In the genomic region with DNA sequence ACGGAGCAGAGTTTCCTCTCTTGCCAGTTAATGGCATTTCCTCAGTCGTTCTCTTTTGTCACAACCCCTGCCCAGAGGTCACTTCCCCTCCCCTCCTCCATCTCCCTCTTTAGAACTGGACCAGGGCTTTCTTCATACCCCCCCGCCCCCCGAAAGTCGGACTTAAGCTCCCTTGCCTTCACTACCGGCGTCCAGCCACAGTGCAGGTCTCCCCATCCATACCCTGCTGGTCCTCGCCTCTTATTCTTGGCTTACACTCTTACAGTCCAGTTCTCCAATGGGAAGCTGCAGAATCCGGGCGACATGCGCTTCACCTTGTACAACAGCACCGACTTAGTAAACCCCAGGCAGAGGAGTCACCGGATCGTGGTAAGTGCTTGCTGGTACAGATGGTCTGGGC, we compare ENCODE assay signal across 9 mouse cellular contexts. TPM values are rescaled to one million over a fixed set of nuclear protein-coding genes. Genes with fewer than 3 reads are reported as not detected.
A peak's percentile ranks its signal among the peaks of the same experiment; 100 is the strongest.
DNase-seq lines count a peak whose midpoint lies in the region; ATAC-seq and TF ChIP-seq lines count a peak whose summit lies in the region.
"Had no signal": no experiment of that assay in that cellular context is flagged by ENCODE, and none has a peak within 500 bp of the region (broad histone marks: within the 10 kb centered on the region; RNA-seq: fewer than 3 reads in every experiment).

No protein-coding gene starts in this region.

- no peak overlapping the region for H3K27ac ChIP-seq in limb, embryonic 12.5 days
- no peak overlapping the region for H3K27ac ChIP-seq in olfactory bulb, adult 2 months (ENCODE audit: insufficient read depth, low read depth, low read length)

- H3K4me1 ChIP-seq in limb, embryonic 12.5 days (replicated peaks): peaks cover 16% of the 10 kb centered on the region
- peaks cover 5% of the 10 kb centered on the region for H3K4me1 ChIP-seq in olfactory bulb, adult 2 months (ENCODE audit: control insufficient read depth, insufficient read depth, low read length)

- 3% methylated on average over 14 of the region's 14 CpGs for WGBS in limb, embryonic 12.5 days
- WGBS in olfactory bulb, adult 2 months: 2% methylated on average over 14 of the region's 14 CpGs

- H3K9ac ChIP-seq in limb, embryonic 12.5 days (replicated peaks): peak overlapping the region; percentile 70

- H3K27me3 ChIP-seq in limb, embryonic 12.5 days: no peaks in the 10 kb centered on the region
- H3K27me3 ChIP-seq: Patski had no signal

- 0 out of 2 replicates have a peak, but pooled peaks have one; percentile 32 for ATAC-seq in limb, embryonic 12.5 days (ENCODE audit: insufficient number of reproducible peaks, insufficient read depth, low FRiP score, low TSS enrichment, low read depth)

- peak; percentile 18 to 20 for DNase-seq in cerebellum, postnatal 25 days
- DNase-seq in cerebellum, postnatal 4 days (ENCODE audit: low spot score in 2 of 2): no peak
- DNase-seq in thymus, postnatal 4 days: peak; percentile 19
- no peak for DNase-seq in thymus, postnatal 14 days
- no peak for DNase-seq in ovary, adult 18-20 months (ENCODE audit: low spot score)
- no peak for DNase-seq in layer of hippocampus, adult 18-20 months (ENCODE audit: low spot score in 2 of 2)

- H3K9me3 ChIP-seq in limb, embryonic 12.5 days: no peaks in the 10 kb centered on the region

- peak overlapping the region; percentile 75 for H3K4me3 ChIP-seq in limb, embryonic 12.5 days (replicated peaks)
- H3K4me3 ChIP-seq in olfactory bulb, adult 2 months (ENCODE audit: insufficient read depth, low read depth, low read length): peak overlapping the region; percentile 68

- TF ChIP-seq POLR2A in olfactory bulb, adult 2 months (IDR thresholded peaks at IDR 0.05; ENCODE audit: insufficient read depth, low read depth, low read length): no peak

- H3K36me3 ChIP-seq in limb, embryonic 12.5 days: peaks cover 13% of the 10 kb centered on the region

- peak overlapping the region; percentile 96 for H3K4me2 ChIP-seq in limb, embryonic 12.5 days

- no peak for TF ChIP-seq CTCF in olfactory bulb, adult 2 months (IDR thresholded peaks at IDR 0.05; ENCODE audit: insufficient read depth, low read depth, low read length)

RNA-seq across cellular contexts. Expression of gene Polr1e, which starts 0.6 kb away (rescaled TPM):
- polyA plus RNA-seq in limb, embryonic 12.5 days (2016; fragmentation: Nextera tagmentation; extraction: Ambion mirVana): 50.5 and 52.1 TPM in 2 replicates
- polyA plus RNA-seq in olfactory bulb, adult 2 months (2012; ENCODE audit: insufficient read depth, insufficient read length, low replicate concordance, missing spikeins): not detected in 2 replicates
- 10 to 100 TPM in 1 of 2 experiments, 1 to 10 TPM in 1; 9.9 to 10.8 TPM for total RNA-seq in layer of hippocampus, adult 18-20 months (2021)

RNA-seq across cellular contexts. Expression of gene Zbtb5, which starts 6.8 kb away (rescaled TPM):
- 41.7 and 42.5 TPM in 2 replicates for polyA plus RNA-seq in limb, embryonic 12.5 days (2016; fragmentation: Nextera tagmentation; extraction: Ambion mirVana)
- polyA plus RNA-seq in olfactory bulb, adult 2 months (2012; ENCODE audit: insufficient read depth, insufficient read length, low replicate concordance, missing spikeins): not detected in 2 replicates
- 1 to 10 TPM; 8.3 to 8.8 TPM for total RNA-seq in layer of hippocampus, adult 18-20 months (2021)

RNA-seq across cellular contexts. Expression of gene Grhpr, which starts 37.8 kb away (rescaled TPM):
- 54.7 and 57.3 TPM in 2 replicates for polyA plus RNA-seq in limb, embryonic 12.5 days (2016; fragmentation: Nextera tagmentation; extraction: Ambion mirVana)
- not detected in 2 replicates for polyA plus RNA-seq in olfactory bulb, adult 2 months (2012; ENCODE audit: insufficient read depth, insufficient read length, low replicate concordance, missing spikeins)
- total RNA-seq in layer of hippocampus, adult 18-20 months (2021): 10 to 100 TPM; 31.1 to 34.2 TPM

Comparison
In these comparisons a context has a peak if more than half of its experiments do, and no peak if none do; other contexts are left out.
1. DNase-seq: peak in cerebellum, postnatal 25 days (2 of 2) and thymus, postnatal 4 days (single experiment); none in cerebellum, postnatal 4 days (0 of 2), thymus, postnatal 14 days (single experiment), ovary, adult 18-20 months (single experiment) and layer of hippocampus, adult 18-20 months (0 of 2).
2. RNA of gene Polr1e, which starts 0.6 kb away (polyA plus RNA-seq): 50.5 to 52.1 TPM in limb, embryonic 12.5 days; not detected in olfactory bulb, adult 2 months; every median in the first group is over 10 times any median in the second.
3. RNA of gene Zbtb5, which starts 6.8 kb away (polyA plus RNA-seq): 41.7 to 42.5 TPM in limb, embryonic 12.5 days; not detected in olfactory bulb, adult 2 months; every median in the first group is over 10 times any median in the second.
4. RNA of gene Grhpr, which starts 37.8 kb away (polyA plus RNA-seq): 54.7 to 57.3 TPM in limb, embryonic 12.5 days; not detected in olfactory bulb, adult 2 months; every median in the first group is over 10 times any median in the second.